Mouse (Mus musculus) heart, postnatal 4 days (tissue): ENCODE measurements around the gene Asb18. TPM values are rescaled to one million over a fixed set of nuclear protein-coding genes. Genes with fewer than 3 reads are reported as not detected.

Experiments
- DNase-seq: peaks from one replicate; pipeline ENCODE4 v3.0.0; 2021
- total RNA-seq, 2 experiments: library from RNA; stranded (reverse); gene quantifications; 2 replicates each; pipeline ENCODE4 v1.2.3; 2021

Asb18 gene
- total RNA-seq, 2 experiments from 2014 or later = 5.1 to 6.0 TPM

DNA sequence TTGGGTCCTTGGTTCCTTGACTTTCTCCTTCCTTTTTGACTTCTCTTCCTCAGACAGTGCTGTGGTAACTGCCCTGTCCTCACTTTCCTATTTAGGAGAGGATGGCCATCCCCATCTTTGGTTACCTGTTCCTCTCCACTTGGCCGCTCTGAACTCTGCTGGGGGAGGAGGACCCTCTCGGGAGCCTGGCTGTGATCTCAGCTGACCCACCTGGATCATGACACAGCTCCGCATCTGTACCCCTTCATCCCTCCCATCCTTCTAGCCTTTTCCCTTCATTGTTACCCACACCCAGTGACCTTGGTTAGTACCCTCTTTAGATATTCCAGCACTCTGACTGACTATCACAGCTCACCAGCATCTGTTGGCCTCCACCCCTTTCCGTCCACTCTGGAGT, 44.8 kb downstream of the Asb18 start:
- no peak for DNase-seq

DNA sequence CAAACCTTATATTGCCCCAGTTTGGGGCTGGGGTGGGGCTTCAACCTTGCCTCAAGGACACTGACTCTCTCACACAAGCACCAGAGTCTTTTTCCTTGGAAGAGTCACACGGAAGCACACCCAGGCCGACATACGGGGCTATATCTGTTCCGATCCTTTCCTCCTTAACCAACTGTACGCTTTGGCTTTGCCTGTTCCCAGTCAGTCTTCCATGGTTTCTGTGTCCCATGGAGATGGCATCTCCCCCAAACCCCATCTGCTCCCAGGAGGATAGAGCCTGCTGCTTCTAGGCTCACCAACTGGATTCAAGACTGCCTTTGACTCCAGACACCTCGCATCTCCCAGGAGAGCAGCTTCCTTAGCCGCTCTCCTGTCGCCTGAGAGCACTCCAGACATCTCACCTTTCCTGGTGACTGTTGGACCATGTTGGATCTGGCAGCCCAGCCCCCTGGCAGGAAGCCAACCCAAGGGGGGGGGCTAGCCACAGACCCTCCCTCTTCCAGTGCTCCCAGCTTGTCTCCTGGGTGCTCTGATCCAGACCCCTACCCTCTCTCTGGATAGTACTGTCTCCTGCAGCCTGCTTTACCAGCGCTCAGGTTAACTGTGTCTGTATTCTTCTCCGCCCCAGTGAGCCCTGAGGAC, 45.3 kb downstream of the Asb18 start:
- DNase-seq = no peak

DNA sequence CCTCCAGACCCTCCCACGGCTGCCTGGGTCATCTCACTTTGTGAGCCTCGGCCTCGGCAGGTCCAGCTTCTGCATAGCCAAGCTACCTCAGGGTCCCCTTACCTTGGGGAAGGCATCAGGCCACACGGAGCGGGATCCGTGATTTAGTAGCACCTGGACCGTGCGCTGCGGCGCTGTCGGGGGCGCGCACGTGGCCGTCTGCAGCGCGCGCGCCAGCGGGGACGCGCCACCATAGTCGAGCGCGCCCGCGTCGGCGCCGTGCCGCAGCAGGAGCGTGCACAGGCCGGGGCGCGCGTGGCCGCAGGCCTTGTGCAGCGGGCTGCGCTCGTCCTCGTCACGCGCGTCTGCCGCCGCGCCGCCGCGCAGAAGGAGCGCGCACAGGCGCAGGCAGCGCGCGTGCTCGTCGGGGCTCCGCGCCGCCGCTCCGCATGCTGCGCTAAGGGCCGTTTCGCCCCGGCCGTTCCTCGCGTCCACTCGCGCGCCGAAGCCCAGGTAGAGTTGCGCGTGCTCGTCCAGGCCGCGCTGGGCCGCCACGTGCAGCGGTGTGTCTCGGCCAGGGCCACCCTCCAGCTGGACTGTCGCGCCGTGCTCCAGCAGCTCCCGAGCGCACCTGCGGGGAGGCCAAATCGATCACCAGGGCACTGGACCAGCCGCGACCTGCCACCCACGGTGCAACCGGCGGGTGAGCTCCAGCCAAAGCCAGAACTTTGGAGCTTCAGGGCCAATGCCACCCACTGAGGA, 46.2 kb downstream of the Asb18 start:
- DNase-seq = peak; percentile 15

GRCm38 (mm10) chr1:89967585-89967984, 46.9 kb downstream of the Asb18 start:
- DNase-seq = no peak

GRCm38 (mm10) chr1:89964426-89964825, 50.0 kb downstream of the Asb18 start:
- no peak for DNase-seq

DNA sequence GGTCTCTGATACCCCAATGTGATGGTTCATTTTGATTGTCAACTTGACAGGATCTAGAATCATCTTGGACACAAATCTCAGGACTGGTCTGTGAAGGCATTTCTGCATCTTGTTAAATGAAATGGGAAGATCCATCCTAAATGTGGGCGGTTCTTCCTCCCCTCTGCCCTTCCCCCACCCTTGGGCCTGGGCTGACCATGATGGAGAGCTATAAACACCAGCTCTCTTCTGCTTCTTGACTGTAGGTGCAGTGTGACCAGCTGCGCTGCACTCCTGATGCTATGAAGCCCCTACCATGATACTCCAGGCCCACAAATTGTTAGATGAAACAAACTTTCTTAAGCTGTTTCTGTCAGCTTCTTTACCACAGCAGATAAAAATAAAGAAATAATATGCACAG, 51.2 kb downstream of the Asb18 start:
- no peak for DNase-seq

GRCm38 (mm10) chr1:89962092-89962491, 52.4 kb downstream of the Asb18 start:
- DNase-seq = no peak

GRCm38 (mm10) chr1:89959393-89959792, 55.1 kb downstream of the Asb18 start:
- no peak for DNase-seq

GRCm38 (mm10) chr1:89943202-89943601, 71.3 kb downstream of the Asb18 start:
- peak; percentile 87 for DNase-seq

- no peak for DNase-seq
Observed at GRCm38 (mm10) chr1:89942395-89942976, 72.0 kb downstream of the Asb18 start.

DNA sequence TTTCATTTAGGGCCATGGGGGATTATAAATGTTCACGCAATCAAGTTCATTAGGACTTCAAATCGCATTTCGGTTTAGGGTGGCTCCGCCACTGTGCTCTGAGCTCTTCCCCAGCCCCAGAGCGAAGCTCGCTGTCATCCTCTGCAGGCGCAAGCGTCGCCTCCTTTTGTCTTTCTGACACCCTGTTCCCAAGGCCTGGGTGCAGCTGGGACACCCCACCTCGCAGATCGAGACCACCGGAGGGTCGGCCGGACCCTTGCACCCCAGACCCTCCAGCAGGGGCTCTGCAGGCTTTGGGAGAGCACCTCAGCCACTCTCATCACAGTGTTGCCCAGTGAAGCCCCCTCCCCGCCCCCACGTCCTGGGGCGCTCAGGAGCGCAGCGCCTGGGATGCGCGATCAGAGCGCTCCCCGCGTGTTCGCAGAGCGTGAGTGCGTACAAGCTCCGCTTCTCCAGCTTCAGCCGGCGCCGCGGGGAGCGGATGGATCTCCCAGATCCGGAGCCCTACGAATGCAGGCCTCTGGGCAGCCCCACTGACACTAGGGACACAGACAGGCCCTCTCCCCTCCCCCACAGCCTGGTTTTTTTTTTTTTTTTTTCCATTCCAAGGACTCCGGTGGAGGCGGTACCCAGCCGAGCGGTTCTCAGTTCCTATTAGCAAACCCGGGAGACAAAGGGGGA, 72.6 kb downstream of the Asb18 start:
- no peak for DNase-seq

DNA sequence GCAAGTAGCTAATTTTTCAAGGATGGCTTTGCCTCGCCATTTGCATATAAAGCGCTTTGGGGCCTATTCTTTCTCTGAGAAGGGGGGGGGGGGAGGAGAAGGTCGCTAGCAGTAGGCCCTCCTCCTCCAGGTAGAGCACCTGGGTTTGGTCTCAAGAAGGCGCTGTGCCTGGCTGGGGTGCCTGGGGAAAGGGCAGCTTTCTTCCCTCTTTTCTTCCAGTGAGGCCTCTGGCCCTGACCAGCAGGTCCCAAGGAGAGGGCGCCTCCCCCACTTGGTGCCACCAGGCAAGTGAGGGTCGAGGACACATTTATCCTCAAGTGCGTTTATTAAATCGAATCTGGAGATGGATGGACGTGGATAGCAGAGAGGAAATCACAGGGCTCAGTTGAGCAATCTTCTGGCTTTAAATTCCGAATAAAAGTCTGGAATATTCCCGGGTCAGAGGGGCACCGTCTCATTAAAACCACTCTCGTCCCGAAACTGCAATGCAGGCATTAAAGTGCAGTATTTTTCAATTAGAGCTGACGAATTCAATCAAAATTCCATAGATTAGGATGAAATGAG, 73.4 kb downstream of the Asb18 start:
- no peak for DNase-seq

DNA sequence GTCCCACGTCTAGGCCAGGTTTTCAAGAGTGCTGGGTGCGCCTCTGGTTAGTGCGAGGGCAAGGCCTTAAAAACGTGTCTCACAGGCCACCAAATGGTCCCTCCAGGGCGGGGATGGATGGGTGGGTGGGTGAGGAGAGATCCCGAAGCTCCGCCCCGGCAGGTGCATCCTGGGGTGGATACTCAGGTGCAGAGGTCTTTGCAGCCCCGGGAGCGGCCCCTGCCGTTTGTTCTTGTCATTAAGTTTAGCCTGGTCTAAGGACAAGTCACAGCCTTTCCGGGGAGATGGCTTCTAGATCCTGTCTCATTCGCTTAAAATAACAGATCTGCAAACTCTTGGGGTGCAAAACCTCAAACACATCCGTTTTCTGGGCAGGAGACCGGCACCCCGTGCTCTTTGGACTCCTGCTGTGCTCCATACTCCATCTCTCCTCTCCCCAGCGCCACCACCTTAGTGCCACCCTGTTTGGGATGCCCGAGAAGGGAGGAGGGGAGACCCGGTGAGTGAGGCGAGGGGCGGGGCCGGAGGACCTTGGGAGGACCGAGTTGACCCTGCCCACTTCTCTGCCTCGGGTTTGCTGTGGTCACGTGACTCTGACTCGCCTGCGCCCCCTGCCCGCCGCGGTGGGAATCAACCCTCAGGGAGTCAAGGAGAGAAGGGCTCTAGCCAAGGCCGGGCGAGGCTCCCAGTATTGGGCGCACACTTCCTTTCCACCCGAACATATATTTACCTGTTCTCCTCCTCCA, 74.3 kb downstream of the Asb18 start:
- DNase-seq = peak; percentile 90

DNA sequence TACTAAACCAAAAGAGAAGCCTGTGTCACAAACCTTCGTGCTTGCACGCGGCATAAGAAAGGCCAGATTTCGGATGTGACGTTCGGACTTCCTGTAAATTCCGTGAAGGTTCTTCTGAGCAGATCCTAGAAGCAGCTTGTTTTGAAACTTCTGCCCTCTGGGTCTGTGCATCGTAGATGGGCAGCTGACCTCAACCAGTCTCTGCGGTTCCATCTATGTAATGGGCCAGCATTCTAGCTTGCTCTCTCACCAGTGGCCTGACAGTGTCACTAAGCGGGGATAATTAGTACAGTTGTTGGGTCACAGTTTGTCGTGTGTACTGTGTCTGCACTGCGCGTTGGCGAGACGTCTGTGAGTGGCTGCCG, 74.9 kb downstream of the Asb18 start:
- DNase-seq = no peak

- no peak for DNase-seq
Observed at GRCm38 (mm10) chr1:89938884-89939595, 75.4 kb downstream of the Asb18 start.

DNA sequence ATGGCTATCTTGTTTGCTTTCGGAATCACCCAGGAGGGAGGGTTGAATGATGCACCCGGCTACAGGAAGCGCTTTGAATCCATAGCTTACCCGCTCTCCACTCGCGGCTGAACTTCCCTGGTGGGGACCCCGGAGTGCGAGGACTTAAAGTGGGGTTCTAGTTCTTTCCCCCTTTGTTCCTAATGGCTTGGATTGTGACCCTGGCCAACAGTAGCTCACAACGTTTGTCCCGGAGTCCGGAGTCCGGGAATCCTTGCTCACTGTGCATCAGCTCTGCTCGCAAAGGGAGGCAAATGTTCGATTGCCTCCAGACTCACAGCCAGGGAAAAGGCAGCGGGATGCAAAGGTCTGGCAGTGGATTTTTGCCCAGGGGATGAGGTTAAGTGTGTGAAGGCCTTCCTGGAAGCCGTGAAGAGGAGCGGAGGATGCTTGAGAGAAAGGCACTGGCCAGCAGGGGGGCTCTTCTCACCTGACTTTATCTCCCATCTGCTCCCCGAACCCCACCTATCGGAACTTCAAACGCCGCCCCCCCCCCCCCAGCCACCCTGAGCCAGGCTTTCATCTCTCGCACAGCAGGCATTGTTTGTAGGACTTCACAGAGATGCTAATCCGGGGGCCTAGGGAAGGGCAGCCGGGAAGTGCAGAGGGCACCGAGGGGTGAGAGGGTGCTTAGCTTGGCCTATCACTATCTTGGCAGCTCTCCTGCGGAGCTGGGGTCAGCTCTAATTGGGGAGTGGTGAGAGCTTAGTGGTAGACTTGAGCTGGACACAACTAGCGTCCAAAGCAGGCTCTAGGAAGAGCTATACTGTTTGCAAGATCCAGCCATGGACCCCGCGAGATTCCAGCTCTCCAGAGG, 78.7 kb downstream of the Asb18 start:
- DNase-seq = no peak

- DNase-seq = no peak
Observed at GRCm38 (mm10) chr1:89934316-89935260, 79.9 kb downstream of the Asb18 start.

DNA sequence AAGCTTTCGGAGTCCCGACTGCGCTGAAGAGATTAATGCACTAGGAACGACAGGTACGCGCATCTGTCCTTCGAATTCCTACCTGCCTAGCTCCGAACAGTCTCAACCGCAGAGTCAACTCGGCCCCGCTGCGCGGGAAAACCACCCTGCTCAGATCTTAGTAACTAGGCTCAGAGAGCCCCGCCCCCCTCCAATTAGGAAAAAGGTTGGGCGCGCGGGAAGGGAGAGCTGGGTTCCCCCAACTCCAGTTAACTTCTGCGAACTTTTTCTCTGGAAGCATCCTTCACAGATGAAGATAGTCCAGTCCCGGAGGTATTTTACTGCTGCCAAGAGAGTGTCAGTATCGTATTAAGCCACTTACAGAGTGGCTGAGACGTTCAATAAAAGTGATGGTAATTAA, 80.7 kb downstream of the Asb18 start:
- no peak for DNase-seq

- DNase-seq = no peak
Observed at GRCm38 (mm10) chr1:89933028-89933427, 81.4 kb downstream of the Asb18 start.
